Mouse (Mus musculus) embryonic facial prominence, embryonic 15.5 days (tissue): ENCODE results near the gene Sept5. TPM values are rescaled to one million over a fixed set of nuclear protein-coding genes. Genes with fewer than 3 reads are reported as not detected.

Experiments
- ATAC-seq: fragments of 200-750 bp; cut with Nextera tagmentation; 2 replicates; pipeline ENCODE4 v1.8.0; 2017; ENCODE audit warnings: low read depth, moderate TSS enrichment; ENCODE audit not compliant: insufficient number of reproducible peaks, low FRiP score, low TSS enrichment
- H3K27ac ChIP-seq: fragments of 300-500 bp; sonication (generic); replicated peaks from 2 replicates; pipeline ENCODE4 v1.5.1; 2015; ENCODE audit warnings: mild to moderate bottlenecking, inconsistent platforms
- H3K27me3 ChIP-seq: fragments of 300-500 bp; sonication (generic); 2 replicates; pipeline ENCODE4 v1.6.1; 2015; ENCODE audit warnings: inconsistent platforms
- H3K36me3 ChIP-seq: fragments of 300-500 bp; sonication (generic); 2 replicates; pipeline ENCODE4 v1.6.1; 2015; ENCODE audit warnings: mild to moderate bottlenecking, inconsistent platforms
- H3K4me1 ChIP-seq: fragments of 300-500 bp; sonication (generic); 2 replicates; pipeline ENCODE4 v1.6.1; 2015; ENCODE audit warnings: inconsistent platforms
- H3K4me2 ChIP-seq: fragments of 300-500 bp; sonication (generic); replicated peaks from 2 replicates; pipeline ENCODE4 v1.6.1; 2015; ENCODE audit warnings: mild to moderate bottlenecking, inconsistent platforms
- H3K4me3 ChIP-seq: fragments of 300-500 bp; sonication (generic); replicated peaks from 2 replicates; pipeline ENCODE4 v1.5.1; 2015; ENCODE audit warnings: mild to moderate bottlenecking, inconsistent platforms
- H3K9ac ChIP-seq: fragments of 300-500 bp; sonication (generic); 2 replicates; pipeline ENCODE4 v1.6.1; 2015; ENCODE audit warnings: inconsistent platforms
- H3K9me3 ChIP-seq: fragments of 300-500 bp; sonication (generic); replicated peaks from 2 replicates; pipeline ENCODE4 v1.6.1; 2016; ENCODE audit warnings: inconsistent platforms
- WGBS: fragments of 180-500 bp; shearing (Covaris S2); methylation state at CpG from one replicate; pipeline ENCODE4 v1.1.7; 2015; 5-methylcytosine and 5-hydroxymethylcytosine counted together
- polyA plus RNA-seq: library from polyadenylated mRNA; unstranded; fragments of >200 nt; fragmentation: Nextera tagmentation; extraction: Ambion mirVana; gene quantifications from 2 replicates; pipeline ENCODE4 v1.2.1, GENCODE M21; 2015

Gene Sept5
- polyA plus RNA-seq, 1 experiment from 2014 or later: 64.8 TPM

DNA sequence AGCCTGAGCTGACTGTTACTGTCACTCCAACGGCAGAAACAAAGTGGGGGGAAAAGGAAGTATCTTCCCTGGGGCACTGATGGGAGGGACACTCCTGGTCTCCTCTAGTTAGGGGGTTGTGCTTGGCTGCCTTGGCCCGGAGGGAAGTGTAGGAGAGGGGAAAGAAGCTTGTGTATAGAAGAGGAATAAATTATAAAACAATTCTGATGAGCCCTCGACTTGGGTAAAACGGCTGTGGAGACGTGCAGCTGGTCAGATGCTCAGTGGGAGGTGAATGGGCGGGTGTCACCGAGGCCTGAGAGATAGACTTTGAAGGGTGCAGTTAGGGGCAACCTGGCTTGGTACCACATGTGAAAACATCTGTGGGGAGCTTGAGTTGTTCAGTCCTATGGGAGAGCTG, 1.4 kb upstream of the Sept5 start:
- H3K4me1 ChIP-seq: peaks cover 41% of the 10 kb centered on the region
- H3K36me3 ChIP-seq: no peaks in the 10 kb centered on the region
- no peak overlapping the region for H3K9ac ChIP-seq
- H3K27me3 ChIP-seq: no peaks in the 10 kb centered on the region
- 44% methylated on average over 7 of the region's 7 CpGs for WGBS
- H3K4me2 ChIP-seq: no peak overlapping the region
- no peak for ATAC-seq
- H3K4me3 ChIP-seq: no peak overlapping the region
- H3K9me3 ChIP-seq: no peaks in the 10 kb centered on the region
- no peak overlapping the region for H3K27ac ChIP-seq

GRCm38 (mm10) chr16:18630291-18630690, 537 bp upstream of the Sept5 start:
- 51% methylated on average over 5 of the region's 5 CpGs for WGBS
- Histone ChIP-seq H3K4me1 (peaks cover 49% of the 10 kb centered on the region), H3K9me3 (no peaks in the 10 kb centered on the region), H3K27me3 (peaks cover 8% of the 10 kb centered on the region), H3K4me2 (peak overlapping the region; percentile 90), H3K4me3 (peak overlapping the region; percentile 74), H3K36me3 (peaks cover under 1% of the 10 kb centered on the region; the same call in 1 of the 2 replicates), H3K27ac (peak overlapping the region; percentile 39; the same call in 1 of the 2 replicates), H3K9ac (peak overlapping the region; percentile 83; the same call in 1 of the 2 replicates)
- no peak for ATAC-seq

- Histone ChIP-seq H3K9ac (peak overlapping the region; percentile 83), H3K4me3 (peak overlapping the region; percentile 74), H3K36me3 (peaks cover 13% of the 10 kb centered on the region; the same call in 1 of the 2 replicates), H3K27ac (peak overlapping the region; percentile 77), H3K9me3 (no peaks in the 10 kb centered on the region), H3K4me1 (peaks cover 49% of the 10 kb centered on the region), H3K4me2 (peak overlapping the region; percentile 90), H3K27me3 (peaks cover 21% of the 10 kb centered on the region)
- ATAC-seq: no peak
- WGBS: 28% methylated on average over 2 of the region's 2 CpGs
Measured at GRCm38 (mm10) chr16:18628948-18629340, 810 bp downstream of the Sept5 start.

GRCm38 (mm10) chr16:18628206-18628947, 1.4 kb downstream of the Sept5 start:
- H3K9me3 ChIP-seq: no peaks in the 10 kb centered on the region
- H3K4me2 ChIP-seq: peak overlapping the region; percentile 90
- 58% methylated on average over 7 of the region's 7 CpGs for WGBS
- peaks cover 19% of the 10 kb centered on the region; the same call in 1 of the 2 replicates for H3K36me3 ChIP-seq
- H3K4me1 ChIP-seq: peaks cover 47% of the 10 kb centered on the region
- ATAC-seq: no peak
- H3K27ac ChIP-seq: peak overlapping the region; percentile 77
- peaks cover 27% of the 10 kb centered on the region for H3K27me3 ChIP-seq
- H3K4me3 ChIP-seq: peak overlapping the region; percentile 74
- peak overlapping the region; percentile 83; the same call in 1 of the 2 replicates for H3K9ac ChIP-seq

- WGBS: 45% methylated on average over 3 of the region's 3 CpGs
- H3K27ac ChIP-seq: 0 out of 2 replicates have a peak overlapping the region, but pooled peaks have one; percentile 28
- H3K27me3 ChIP-seq: peaks cover 39% of the 10 kb centered on the region
- H3K36me3 ChIP-seq: peaks cover 31% of the 10 kb centered on the region; the same call in 1 of the 2 replicates
- peak overlapping the region; percentile 74; the same call in 1 of the 2 replicates for H3K4me3 ChIP-seq
- no peak overlapping the region for H3K9ac ChIP-seq
- peak overlapping the region; percentile 90 for H3K4me2 ChIP-seq
- no peak for ATAC-seq
- peaks cover 49% of the 10 kb centered on the region for H3K4me1 ChIP-seq
- H3K9me3 ChIP-seq: no peaks in the 10 kb centered on the region
Measured at GRCm38 (mm10) chr16:18627163-18627562, 2.6 kb downstream of the Sept5 start.

DNA sequence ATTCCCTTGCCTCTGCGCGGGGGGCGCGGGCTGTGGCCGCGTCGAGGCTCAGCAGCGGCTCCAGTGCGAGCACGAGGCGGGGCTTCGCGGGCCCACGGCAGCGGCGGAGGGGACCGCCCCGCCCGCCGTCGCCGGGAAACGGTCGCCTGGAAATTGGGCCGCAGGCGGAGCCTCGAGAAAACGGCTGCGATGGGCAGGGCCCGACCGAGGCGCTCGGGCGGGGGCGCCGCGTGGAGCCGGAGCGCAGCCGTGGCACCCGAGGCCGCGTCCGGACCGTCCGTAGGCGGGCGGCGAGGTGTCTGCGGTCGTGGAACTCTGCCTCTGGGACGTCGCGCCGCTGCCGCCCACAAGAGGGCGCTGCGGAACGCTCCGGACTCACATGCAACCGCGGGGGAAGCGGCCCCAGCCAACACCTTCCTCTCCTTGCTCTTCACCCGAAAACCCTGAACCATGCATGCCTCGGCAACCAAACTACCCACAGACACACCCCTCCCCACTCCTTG, 3.3 kb downstream of the Sept5 start, which contains the start of gene Gm49601:
Gm49601 (minus strand) TSS at position 52 of the 503 bp plus-strand sequence.
- Histone ChIP-seq H3K27ac (0 out of 2 replicates have a peak within 1 kb of the TSS, but pooled peaks have one; percentile 28), H3K4me3 (peak within 1 kb of the TSS; percentile 74), H3K4me1 (peaks cover 56% of the 10 kb centered on the region), H3K4me2 (peak within 1 kb of the TSS; percentile 90), H3K36me3 (peaks cover 35% of the 10 kb centered on the region), H3K27me3 (peaks cover 46% of the 10 kb centered on the region), H3K9ac (peak within 1 kb of the TSS; percentile 33), H3K9me3 (no peaks in the 10 kb centered on the region)
- peak; percentile 56 for ATAC-seq
- WGBS: under 1% methylated on average over 64 of the region's 65 CpGs

- H3K9me3 ChIP-seq: no peaks in the 10 kb centered on the region
- H3K27ac ChIP-seq: no peak overlapping the region
- peaks cover 62% of the 10 kb centered on the region for H3K4me1 ChIP-seq
- 19% methylated on average over 26 of the region's 26 CpGs for WGBS
- peak overlapping the region; percentile 33; the same call in 1 of the 2 replicates for H3K9ac ChIP-seq
- no peak for ATAC-seq
- H3K36me3 ChIP-seq: peaks cover 35% of the 10 kb centered on the region
- H3K27me3 ChIP-seq: peaks cover 52% of the 10 kb centered on the region
- H3K4me3 ChIP-seq: peak overlapping the region; percentile 74
- H3K4me2 ChIP-seq: peak overlapping the region; percentile 90
Measured at GRCm38 (mm10) chr16:18625791-18626311, 3.9 kb downstream of the Sept5 start.

DNA sequence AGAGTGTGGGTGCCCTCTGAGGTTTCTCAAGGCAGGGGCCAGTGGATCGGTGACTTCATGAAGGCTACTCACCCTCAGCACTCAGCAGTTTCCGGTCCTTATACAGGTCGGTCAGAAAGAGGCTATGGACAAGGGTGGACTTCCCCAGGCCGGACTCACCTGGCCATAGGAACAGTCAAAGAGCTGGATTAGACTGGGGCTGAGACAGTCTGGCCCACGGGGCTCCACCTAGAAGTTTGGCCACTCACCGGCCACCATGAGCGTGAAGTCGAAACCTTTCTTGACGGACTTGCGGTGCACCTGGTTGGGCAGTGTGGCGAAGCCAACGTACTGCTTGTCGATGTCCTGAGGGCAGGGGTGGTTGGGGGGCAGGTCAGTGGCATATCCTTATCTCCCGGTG, 4.7 kb downstream of the Sept5 start:
- no peak for ATAC-seq
- peaks cover 35% of the 10 kb centered on the region for H3K36me3 ChIP-seq
- peaks cover 65% of the 10 kb centered on the region for H3K4me1 ChIP-seq
- H3K4me2 ChIP-seq: no peak overlapping the region
- 64% methylated on average over 14 of the region's 14 CpGs for WGBS
- H3K9me3 ChIP-seq: no peaks in the 10 kb centered on the region
- H3K9ac ChIP-seq: no peak overlapping the region
- H3K4me3 ChIP-seq: no peak overlapping the region
- peaks cover 60% of the 10 kb centered on the region for H3K27me3 ChIP-seq
- no peak overlapping the region for H3K27ac ChIP-seq

DNA sequence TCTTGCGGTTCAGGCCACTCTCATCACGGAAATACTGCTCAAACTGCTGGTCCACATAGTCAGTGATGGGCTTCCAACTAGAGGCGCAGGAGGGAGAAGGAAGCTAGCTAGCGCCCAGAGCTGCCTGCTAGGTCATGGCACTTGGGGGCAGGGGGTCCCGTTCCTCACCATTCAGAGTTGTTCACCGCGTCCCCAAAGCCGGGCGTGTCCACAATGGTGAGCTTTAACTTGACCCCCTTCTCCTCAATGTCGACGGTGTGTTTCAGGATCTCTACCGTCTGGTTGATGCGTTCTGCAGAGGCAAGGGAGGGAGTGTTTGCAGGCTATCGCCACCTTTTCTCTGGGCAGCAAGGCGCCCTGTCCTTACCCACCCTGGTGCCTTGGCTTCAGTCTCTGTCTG, 5.1 kb downstream of the Sept5 start:
- H3K36me3 ChIP-seq: peaks cover 35% of the 10 kb centered on the region
- 53% methylated on average over 15 of the region's 15 CpGs for WGBS
- no peak overlapping the region for H3K4me3 ChIP-seq
- no peak for ATAC-seq
- no peak overlapping the region for H3K27ac ChIP-seq
- no peak overlapping the region for H3K4me2 ChIP-seq
- H3K4me1 ChIP-seq: peaks cover 62% of the 10 kb centered on the region
- no peak overlapping the region for H3K9ac ChIP-seq
- H3K9me3 ChIP-seq: no peaks in the 10 kb centered on the region
- H3K27me3 ChIP-seq: peaks cover 64% of the 10 kb centered on the region

DNA sequence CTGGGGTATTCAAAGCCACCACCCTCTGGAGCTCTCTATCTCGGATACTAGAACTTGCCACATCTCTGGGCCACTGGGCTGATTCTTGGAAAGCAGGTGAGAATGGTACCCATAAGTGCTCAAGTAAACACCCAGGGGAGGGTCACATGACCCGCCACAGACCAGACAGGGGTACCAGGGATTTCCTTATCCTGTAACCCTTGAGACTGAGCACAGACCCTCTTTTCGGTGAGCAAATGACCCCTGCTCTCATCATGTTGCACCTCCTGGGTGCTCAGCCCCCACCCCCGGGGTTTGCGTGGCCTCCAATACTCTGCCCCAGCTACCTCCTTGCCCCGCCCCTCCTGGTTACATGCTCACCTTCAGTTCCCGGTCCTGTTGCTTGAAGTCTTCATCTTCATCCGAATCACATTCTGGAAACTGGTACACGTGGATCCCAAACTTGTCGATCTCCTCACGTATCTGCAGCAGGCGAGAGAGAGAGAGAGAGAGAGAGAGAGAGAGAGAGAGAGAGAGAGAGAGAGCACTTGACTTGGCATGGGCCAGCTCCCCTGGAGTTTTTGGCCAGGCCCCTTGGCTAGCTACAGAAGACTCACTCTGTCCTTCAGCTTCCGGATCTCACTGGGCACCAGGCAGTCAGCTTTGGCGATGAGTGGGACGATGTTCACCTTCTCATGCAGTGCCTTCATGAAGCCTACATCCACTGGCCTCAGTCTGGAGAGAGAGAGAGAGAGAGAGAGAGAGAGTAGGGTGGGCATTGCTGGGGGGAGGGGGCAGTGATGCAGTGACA, 5.8 kb downstream of the Sept5 start:
- Histone ChIP-seq H3K36me3 (peaks cover 35% of the 10 kb centered on the region), H3K4me2 (no peak overlapping the region), H3K9ac (no peak overlapping the region), H3K9me3 (no peaks in the 10 kb centered on the region), H3K27me3 (peaks cover 71% of the 10 kb centered on the region), H3K4me1 (peaks cover 57% of the 10 kb centered on the region), H3K4me3 (no peak overlapping the region), H3K27ac (no peak overlapping the region)
- no peak for ATAC-seq
- WGBS: 55% methylated on average over 15 of the region's 15 CpGs
